Mouse (Mus musculus) layer of hippocampus, adult 2 months (tissue): ENCODE measurements around the gene Ccr7. TPM values are rescaled to one million over a fixed set of nuclear protein-coding genes. Genes with fewer than 3 reads are reported as not detected.

Experiments used
- DNase-seq, 2 experiments: peaks; one replicate each; pipeline ENCODE4 v3.0.0; 2022; ENCODE audit warnings: low spot score in 2 of 2
- H3K27ac ChIP-seq: fragments of 200-600 bp; 2 replicates; pipeline ENCODE4 v1.8.1; 2022
- H3K4me3 ChIP-seq: fragments of 200-600 bp; 2 replicates; pipeline ENCODE4 v1.8.1; 2022; ENCODE audit warnings: mild to moderate bottlenecking
- CTCF ChIP-seq: fragments of 200-600 bp; conservative IDR thresholded peaks from 2 replicates; pipeline ENCODE4 v1.8.1; 2022; ENCODE audit warnings: antibody characterized with exemption, mild to moderate bottlenecking, moderate library complexity
- total RNA-seq, 2 experiments: library from RNA; stranded (reverse); gene quantifications; 2 replicates each; pipeline ENCODE4 v1.2.3; 2021

The Ccr7 gene
- total RNA-seq, 2 experiments from 2014 or later = not detected

DNA sequence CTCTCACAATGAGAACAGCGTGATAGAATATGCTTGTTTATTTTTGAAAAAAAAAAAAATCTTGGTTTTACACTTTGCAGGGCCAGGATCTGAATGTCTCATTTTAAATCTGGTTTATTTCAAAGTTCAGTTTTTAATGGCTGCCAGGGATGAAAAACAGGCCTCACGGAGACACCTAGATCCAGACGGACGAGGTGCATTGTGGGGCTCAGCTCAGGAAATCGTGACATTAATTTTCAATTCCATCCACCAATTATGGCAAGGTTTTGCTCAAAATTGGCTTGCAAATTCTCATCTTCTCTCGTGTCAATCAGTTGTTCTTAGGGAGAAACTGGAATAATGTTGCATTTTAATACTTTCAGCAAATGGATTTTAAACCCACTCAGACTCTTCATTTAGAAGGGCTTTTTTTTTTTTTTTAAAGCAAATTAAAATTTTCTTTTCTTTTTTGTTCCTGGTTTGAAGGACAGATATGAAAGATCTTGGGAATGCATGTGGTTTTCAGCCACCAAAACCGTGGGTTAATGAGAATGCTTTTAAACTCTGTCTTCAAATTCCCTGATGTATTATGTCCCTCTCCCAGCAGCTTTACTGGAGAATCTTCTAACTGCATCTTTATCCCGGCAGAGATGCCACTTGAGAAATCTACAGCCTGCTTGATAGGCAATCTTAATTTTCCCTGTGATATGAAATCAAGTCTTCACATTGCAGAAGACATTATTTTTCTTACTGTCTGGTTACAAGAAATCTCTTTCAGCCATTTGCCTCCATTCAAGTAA is 57.7 kb downstream of the Ccr7 start:
- Histone ChIP-seq H3K4me3 (no peak overlapping the region), H3K27ac (peak overlapping the region; percentile 76)
- DNase-seq = peak in 1 of 2 experiments; percentile 49
- no peak for TF ChIP-seq CTCF

DNA sequence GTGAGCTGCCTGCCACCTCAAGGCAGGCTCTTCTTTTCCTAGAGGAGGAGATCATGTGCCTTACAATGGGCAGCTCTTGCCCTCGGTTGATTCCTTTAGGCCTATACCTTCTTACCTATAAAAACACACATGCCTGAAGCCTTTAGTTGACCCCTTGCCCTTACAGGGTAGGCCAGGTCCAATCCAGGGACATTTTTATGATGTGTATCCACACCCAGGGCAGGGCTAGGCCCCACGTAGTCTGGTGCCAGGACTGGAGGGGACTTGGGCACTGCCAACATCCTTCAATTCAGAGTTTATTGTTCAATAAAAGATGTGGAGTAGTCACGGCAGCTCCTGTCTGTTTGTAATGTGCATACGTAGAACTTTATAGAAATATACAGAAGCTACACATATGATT is 58.5 kb downstream of the Ccr7 start:
- no peak overlapping the region for H3K4me3 ChIP-seq
- DNase-seq = no peak
- peak overlapping the region; percentile 76 for H3K27ac ChIP-seq
- TF ChIP-seq CTCF = no peak

DNA sequence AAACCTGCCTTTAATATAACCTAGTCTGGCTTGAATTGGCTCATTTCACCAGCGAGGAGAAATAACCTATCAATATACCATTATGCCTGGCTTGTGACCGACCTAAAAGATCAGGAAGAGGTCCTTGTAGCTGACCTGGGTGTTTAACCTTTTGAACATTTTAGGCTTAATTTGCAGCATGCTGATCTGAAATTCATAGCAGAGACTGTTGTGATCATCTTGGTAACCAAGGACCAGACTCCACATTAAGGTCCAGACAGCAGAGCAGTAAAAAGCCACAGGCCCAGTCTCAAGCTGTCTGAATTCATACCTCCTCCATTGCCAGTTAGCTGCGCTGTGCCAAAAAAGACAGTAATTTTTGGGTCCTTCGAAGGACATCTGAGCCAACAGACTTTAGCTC is 59.1 kb downstream of the Ccr7 start:
- no peak for TF ChIP-seq CTCF
- no peak for DNase-seq
- H3K27ac ChIP-seq = peak overlapping the region; percentile 25; the same call in 1 of the 2 replicates
- H3K4me3 ChIP-seq = no peak overlapping the region

DNA sequence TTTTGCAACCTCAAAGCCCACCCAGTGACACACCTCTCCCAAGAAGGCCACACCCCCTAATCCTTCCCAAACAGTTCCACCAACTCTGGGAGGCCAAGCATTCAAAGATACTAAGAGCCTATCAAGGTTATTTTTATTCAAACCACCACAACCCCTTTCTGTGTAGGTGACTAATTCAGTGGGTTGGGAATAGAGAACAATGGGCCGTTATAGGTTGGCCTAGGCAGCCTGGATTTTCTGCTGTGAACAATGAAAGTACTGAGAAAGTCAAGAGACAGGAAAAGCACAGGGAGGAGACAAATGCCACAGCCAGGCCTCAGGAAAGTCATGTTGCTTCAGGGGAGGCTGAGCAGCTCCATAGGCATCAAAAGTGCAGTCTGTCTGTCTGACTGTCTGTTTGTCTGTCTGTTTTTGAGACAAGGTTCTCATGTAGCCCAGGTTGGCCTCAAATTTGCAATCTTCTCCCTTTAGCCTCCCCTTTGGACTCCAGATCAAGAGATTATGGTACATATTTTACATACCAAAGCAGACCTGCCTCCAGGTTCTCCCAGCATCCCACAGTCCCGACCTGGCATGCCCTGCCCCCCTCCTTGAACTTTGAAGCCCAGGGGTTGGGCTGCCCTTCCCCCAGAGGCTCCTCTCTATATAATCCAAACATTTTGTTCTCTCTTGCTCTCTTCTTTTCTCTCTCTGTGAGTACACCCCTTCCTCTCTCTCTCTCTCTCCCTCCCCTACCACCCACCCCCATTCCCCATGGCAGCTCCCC is 59.8 kb downstream of the Ccr7 start:
- Histone ChIP-seq H3K27ac (no peak overlapping the region), H3K4me3 (no peak overlapping the region)
- TF ChIP-seq CTCF = no peak

More for the DNA sequence above, 59.8 kb downstream of the Ccr7 start:
- no peak for DNase-seq

Other genes starting within 250 kb of the Ccr7 start
- gene Cdc6, start 247.3 kb downstream of the Ccr7 start, total RNA-seq = under 1 TPM; 0.52 to 0.64 TPM
- 10 to 100 TPM; 15.4 to 19.0 TPM for gene Rara, start 227.3 kb downstream of the Ccr7 start, total RNA-seq
- gene Gjd3, start 172.1 kb downstream of the Ccr7 start, total RNA-seq = 1 to 10 TPM; 1.3 to 2.0 TPM
- gene Top2a, start 130.9 kb downstream of the Ccr7 start, total RNA-seq = 1 to 10 TPM; 1.7 to 3.0 TPM
- gene Igfbp4, start 113.8 kb downstream of the Ccr7 start, total RNA-seq = 10 to 100 TPM; 69.4 to 71.9 TPM
- gene Tns4, start 65.8 kb downstream of the Ccr7 start, total RNA-seq = not detected
- 10 to 100 TPM; 55.8 to 62.3 TPM for gene Smarce1, start 75.9 kb upstream of the Ccr7 start, total RNA-seq
- 10 to 100 TPM; 24.8 to 29.5 TPM for gene Krt222, start 89.0 kb upstream of the Ccr7 start, total RNA-seq
- not detected for gene Krt24, start 130.2 kb upstream of the Ccr7 start, total RNA-seq
- gene Krt25, start 167.9 kb upstream of the Ccr7 start, total RNA-seq = not detected
- gene Krt26, start 182.9 kb upstream of the Ccr7 start, total RNA-seq = not detected
- not detected for gene Krt27, start 196.0 kb upstream of the Ccr7 start, total RNA-seq
- under 1 TPM in 1 of 2 experiments, not detected in 1; 0.23 TPM for gene Krt28, start 219.8 kb upstream of the Ccr7 start, total RNA-seq
- 10 to 100 TPM; 14.8 to 16.4 TPM for gene Krt10, start 234.3 kb upstream of the Ccr7 start, total RNA-seq